Mouse (Mus musculus) ZHBTc4 (cell line): ENCODE results near the gene Cebpa.

Source experiments
- DNase-seq: peaks from one replicate; pipeline ENCODE4 v3.0.0-alpha.2; 2011; ENCODE audit warnings: low read depth, low spot score

Gene Cebpa

DNA sequence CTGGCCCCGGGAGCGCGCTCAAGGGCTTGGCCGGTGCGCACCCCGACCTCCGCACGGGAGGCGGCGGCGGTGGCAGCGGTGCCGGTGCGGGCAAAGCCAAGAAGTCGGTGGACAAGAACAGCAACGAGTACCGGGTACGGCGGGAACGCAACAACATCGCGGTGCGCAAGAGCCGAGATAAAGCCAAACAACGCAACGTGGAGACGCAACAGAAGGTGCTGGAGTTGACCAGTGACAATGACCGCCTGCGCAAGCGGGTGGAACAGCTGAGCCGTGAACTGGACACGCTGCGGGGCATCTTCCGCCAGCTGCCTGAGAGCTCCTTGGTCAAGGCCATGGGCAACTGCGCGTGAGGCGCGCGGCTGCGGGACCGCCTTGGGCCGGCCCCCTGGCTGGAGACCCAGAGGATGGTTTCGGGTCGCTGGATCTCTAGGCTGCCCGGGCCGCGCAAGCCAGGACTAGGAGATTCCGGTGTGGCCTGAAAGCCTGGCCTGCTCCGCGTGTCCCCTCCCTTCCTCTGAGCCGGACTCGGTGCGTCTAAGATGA is 1.1 kb downstream of the Cebpa start:
- DNase-seq: peak; percentile 52

DNA sequence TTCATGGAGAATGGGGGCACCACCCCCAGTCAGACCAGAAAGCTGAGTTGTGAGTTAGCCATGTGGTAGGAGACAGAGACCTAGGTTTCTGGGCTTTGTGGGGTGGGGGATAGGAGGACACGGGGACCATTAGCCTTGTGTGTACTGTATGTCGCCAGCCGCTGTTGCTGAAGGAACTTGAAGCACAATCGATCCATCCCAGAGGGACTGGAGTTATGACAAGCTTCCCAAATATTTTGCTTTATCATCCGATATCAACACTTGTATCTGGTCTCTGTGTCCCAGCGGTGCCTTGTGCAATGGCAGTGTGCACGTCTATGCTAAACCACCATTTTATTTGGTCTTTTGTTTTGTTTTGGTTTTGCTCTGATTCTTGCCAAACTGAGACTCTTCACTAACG is 2.1 kb downstream of the Cebpa start:
- no peak for DNase-seq

DNA sequence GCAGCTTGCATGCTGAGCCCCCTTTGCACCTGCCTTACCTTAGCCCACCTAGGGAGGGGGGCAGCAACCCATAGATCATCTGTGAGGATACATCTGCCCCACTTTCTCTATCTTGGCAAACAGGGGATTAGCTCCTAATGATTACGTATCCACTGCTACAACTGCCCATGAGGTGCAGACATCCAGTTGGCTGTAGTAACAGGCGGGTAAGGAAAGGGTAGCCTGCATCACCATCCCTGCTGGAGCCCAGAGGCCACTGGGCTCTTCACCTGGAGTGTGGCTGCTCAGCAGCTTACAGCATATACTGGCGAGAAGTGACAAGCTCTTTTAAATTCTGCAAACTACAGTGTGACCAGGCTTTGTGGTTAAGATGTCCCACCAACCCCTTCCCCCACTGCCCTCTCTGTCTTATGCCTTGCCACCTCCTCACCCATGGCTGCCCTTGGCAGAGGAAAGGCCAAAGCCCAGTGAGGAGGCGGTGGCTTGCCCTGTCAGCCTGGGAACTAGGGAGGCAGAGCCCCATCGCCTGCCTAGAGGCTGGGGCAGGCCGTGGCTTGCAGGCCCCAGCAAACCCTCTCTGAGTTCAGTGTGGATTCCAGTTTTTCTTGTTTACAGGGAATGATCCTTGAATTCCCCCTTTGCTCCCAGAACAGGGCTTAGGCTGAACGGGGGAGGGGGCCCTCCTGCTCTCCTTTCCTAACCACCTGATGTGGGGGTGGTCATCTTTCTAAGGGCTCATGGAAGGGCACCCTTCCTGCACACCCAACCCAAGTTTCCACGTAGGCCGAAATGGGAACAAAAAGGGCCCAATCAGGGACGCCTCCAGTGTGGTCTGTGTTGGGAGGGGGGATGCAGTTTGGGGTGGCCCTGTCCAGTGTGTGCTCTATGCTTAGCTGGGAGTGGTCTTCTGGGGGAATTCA is 3.6 kb downstream of the Cebpa start:
- no peak for DNase-seq

DNA sequence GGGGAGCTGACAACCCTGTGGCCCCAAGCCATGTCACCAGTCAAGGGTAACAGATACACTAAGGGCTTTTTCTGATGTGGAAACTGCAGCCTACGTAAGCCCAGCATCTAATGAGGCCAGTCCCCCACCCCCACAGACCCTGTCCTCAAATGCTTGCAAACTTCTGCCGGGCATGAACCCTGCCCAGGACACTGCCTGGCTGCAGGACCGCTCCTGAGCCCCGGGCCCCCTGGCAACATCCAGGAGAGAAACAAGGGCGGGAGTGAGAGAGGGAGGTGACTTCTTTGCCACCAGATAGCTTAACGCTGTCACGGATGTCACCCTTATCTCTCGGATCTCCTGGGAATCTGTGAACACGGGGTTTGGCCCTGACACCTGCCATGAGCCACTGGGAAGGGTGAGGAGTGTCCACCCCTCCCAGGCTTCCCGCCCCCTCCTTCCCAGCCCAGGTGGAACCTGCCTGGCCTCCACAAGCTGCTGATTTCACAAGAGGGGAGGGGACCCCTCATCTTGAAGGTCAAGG is 4.4 kb downstream of the Cebpa start:
- DNase-seq: no peak

DNA sequence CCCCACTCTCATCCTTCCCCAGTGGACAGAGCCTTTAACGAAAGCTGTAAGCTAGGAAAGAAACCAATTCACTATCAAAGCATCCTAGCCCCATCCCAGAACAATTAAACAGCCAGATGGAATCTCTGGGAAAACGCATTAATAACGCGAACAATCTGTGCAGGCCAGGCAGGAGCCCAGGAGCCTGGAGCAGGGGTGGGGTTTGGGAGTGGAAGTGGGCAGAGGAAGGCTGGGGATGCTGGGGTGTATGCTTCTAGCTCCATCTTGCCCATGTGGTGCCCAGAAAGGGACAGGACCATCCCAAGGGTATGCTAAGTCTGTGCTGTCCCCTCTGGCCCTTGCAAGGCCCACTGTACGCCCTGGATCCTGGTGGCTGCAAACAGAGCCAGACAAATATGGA is 5.1 kb downstream of the Cebpa start:
- DNase-seq: no peak

DNA sequence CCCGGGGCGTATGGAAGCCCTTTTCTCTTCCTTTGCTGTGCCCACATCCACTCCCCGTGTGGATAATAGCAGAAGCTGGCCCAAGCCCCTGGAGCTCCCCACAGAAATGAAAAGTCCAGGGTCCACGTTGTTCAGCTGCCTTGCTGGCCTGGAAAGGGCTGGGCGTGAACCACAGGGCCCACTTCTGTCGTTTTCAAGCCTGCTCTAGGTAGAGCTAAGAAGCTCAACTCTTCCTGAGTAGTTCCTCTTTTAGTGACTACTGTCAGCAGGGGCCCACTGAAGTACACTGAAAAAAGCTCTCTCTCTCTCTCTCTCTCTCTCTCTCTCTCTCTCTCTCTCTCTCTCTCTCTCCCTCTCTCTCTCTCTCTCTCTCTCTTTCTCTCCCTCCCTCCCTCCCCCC is 5.7 kb downstream of the Cebpa start:
- DNase-seq: no peak

DNA sequence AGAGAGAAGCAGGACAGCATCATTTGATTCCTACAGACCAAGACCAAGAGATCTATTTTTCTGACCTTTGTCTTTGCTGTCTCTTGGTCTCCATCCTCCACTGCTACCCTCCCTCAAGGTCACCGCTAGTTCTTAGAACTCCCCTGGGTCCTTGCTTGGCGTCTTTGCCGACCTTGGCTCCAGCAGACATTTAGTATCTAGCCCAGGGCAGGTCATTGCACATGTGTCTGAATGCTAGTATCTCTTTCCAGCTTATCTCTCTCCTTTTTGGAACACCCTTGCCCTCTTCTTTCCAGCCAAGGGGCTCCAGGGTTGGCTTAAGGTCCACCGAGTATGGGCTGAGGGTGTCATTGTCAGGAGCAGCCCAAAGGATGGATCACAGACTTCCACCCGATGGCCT is 6.9 kb downstream of the Cebpa start:
- DNase-seq: no peak

DNA sequence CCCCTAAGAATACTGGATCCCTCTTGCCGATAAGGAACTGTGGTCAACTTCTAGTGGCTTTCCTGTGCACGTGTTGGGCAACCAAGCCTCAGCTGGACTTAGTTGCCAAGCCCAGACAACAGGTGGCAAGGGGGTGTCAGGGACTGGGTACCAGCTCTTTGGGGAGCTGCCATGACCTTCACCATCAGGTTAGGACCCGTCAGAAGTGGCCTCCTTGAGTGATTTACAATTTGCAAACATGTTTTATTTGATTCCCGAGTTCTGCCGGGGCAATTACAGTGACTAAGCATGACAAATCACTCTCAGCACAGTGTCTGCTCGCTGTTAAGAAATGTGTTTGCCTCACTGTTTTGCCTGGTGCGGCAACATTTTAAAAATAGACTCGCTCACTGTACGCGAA is 7.9 kb downstream of the Cebpa start:
- DNase-seq: no peak

DNA sequence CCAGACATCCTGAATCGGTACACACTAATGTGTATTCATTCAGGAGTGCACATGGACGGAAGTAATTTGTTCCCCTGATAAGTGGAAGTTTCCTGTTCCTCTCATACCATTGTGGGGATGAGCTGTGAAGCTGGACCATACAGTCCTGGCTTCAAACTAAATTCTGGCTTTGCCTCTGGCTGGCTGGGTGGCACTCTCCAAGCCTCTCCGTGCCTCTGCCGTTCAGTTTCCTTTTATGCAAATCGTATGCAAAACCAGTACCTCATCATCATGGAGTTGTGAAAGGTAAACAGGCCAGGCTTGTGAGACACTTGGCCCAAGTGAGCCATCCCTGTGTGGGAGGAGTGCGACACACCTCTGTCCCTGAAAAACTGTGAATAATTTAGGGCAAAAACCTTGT is 8.6 kb downstream of the Cebpa start:
- DNase-seq: no peak

DNA sequence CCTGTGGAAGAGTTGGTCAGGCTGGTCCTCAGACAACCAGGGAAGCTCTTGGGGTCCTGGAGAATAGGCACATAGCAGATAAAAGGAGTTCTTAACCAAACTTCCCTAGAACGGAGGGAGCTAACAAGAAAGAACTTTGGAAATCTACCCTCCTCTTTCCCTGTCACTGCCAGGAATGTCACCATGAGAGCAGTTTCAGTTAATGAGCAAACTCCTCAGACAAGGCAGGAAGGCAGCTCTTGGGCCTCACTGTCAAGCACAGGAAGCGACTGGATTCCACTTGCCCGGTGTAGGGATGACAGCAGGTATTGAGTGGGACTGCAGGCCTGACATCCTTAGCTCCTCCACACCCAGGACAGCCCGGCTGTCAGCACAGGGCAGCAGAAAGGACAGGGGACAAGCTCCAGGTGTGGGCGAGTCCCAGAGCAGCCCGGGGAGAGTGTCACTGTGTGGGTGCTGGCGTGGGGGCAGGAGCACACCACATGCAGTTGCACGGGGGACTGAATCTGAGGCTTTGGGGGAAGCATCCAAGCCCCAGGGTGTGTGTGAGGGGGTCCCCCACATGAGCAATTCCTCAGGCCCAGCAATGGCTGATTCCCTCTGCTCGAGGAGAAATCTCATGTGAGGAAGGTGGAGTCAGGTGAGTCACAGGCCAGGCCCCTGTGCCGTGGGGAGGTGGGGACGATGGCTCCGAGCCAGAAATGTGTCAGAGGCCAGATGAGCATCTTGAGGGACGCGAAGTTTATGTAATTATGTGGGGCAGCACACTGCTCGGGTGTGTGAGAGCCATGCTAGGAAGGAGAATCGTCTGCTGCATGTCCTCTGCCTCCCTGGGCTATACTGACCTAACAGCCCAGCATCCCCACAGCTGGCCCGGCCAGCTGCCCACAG is 9.8 kb downstream of the Cebpa start:
- no peak for DNase-seq

DNA sequence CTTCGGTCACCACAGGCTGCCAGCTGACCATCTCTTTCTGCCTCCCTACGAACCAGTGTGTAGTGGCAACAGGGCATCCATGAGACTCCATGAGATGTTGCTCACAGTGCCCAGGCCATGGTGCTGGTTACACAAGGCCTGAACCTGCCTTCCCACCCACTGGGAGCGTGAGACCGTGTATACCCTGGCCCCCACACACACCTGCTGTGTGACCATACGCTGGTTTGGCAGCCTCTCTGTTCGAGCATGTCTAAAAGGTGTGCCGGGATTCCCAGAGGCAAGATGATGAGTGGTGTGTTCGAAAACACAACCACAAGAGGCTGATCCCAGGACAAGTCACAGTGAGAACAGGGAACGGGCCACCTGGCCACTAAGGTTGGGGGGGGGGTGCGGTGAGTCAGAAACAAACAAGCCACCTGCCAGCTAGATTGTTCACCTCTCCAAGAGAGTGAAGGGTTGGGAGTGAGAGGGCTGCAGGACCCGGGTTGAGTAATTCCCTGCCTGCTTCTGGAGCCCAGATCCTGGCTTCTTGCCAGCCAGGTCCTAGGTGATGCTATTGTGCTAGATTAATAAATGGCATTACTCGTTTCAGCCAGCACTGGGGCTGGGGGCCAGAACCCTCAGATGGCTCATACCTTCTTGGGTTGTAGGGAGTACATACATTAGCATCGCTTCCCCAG is 11.1 kb downstream of the Cebpa start:
- DNase-seq: no peak

DNA sequence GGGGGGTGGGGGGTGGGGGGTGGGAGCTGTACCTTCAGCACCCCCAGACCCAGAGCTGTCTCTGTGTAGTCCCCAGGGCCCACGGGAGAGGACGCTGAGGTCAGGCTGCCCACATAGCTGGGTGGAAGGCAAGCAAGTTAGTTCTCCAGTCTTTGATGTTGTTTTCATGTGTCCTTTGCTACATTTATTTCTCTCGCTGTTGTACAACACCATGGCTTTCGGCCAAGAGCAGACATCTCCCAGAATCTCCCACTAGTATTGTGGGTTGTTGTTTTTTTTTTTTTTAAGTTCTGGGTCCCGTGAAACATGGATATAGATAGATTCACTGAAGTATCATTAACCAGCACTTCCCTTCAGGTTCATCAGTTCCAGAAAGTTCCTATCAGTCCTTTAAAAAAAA is 11.8 kb downstream of the Cebpa start:
- DNase-seq: no peak

DNA sequence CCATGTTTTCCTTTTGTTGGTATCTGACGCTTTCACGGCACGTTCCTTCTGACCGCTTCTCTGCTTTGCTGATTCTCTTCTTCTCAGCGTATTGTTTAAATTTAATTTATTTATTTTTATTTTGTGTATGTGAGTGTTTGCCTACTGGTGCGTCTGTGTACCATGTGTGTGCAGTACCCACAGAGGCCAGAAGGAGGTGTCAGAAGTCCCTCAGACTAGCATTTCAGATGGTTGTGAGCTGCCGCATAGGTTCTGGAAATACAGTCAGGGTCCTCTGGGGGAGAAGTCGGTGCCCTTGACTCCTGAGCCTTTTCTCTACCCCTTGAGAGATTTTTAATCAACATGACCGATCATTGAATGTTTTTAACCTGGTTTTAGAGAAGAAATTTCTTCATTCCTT is 12.5 kb downstream of the Cebpa start:
- DNase-seq: peak; percentile 63

DNA sequence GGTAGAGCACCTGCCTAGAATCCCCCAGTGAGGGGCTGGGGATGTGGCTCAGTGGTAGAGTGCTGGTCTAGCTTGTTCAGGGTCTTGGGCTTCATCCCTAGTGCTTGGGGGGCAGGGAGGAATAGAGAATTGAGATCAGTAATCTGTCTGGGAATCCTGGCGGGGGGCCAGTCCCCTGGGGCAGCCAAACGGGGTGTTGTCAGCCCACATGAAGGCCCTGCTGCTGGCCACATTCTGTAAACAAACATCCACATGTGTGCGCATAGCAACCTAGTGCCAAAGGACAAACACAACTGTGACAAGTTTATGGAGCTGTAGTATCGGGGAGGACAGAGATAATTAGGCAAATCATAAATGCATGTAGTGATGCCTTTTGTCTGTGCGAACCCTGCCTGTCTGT is 15.5 kb downstream of the Cebpa start:
- no peak for DNase-seq

DNA sequence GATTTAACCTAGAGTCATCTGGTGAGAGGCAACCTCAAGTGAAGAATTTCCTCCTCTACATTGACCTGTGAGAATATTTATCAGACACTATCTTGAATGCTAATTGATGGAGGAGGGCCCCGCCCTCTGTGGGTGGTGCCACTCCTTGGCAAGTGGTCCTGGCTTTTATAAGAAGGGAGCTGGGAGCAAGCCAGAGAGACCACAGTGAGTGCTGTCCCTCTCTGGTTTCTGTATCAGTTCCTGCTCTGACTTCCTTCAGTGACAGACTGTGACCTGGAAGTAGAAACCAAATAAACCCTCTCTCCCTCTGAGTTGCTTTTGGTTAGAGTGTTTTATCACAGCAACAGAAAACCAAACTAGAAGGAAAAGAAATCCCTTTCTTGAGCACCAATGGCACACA is 18.4 kb downstream of the Cebpa start:
- DNase-seq: no peak

DNA sequence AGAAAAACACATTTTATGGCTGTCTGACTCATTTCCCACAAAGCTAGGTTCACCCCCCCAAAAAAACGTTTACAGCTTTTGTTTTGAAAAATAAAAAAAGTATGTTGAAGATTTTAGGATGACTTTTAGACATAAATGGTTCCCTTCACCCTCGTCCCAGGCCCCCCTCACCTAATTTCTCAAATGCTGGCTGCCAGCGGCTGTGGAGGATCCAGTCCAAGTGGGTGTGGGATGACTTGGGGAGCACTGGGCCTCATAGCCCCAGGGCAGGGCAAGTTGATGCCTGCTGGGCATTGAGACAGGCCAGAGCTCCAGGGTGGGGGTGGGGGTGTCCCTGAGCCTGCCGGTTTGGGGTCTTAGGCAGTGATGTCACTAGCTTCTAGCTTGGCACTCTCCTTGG is 19.4 kb downstream of the Cebpa start:
- no peak for DNase-seq

DNA sequence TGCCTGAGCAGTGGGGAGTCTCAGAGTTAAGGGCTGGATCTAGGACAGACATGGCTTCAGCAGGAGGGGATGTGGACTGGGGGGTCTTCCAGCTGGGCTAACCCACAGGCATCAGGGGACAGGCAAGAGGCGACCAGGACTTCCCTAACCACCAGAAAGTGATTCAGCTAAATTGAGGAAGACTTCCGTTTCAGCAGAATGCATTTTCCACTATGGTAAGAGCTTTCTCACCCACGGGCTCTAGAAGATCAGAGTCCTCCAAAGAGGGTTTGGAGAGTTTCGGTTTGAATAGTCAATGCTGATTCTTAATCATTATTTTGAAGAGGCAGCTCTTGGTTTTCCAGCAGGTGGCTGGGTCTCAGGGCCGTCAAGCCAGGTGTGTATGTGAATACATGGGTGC is 20.8 kb downstream of the Cebpa start:
- DNase-seq: no peak

DNA sequence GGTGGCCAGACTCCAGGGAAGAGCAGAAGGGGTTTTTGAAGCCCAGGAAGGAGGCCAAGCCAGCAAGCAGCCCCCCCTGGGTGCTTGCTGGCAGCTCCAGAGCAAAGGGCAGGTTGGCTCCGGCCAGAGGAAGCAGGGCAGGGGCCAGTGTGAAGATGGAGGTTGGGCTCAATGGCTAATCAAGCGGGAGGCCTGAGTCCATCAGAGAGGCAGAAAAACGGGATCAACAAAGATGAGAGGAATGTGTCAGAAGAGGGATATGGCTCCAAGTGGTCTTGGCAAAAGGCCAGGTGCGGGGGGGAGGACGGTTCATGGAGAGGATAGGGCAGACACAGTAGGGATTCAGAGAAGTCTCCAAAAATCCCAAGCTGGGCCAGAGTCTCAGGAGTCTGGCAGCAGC is 22.4 kb downstream of the Cebpa start:
- DNase-seq: no peak

DNA sequence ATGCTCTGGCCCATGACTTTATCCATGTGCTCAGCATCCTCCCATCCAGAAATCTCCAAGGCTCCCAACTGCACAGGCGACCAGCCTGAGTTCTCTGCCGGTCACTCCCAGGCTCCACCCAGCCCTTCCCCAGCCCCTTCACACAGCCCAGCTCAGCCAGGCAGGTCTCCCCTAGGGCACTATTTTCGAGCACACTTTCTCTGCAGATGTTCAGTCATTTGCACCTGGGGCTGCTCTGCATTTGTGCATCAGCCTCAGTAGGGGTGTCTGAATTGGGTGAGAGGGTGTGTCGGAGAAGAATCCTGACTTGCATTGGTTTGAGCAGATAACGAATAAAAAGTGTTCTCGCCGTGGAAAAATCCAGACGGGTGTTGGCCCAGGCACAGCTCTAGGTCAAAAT is 23.4 kb downstream of the Cebpa start:
- peak; percentile 65 for DNase-seq

DNA sequence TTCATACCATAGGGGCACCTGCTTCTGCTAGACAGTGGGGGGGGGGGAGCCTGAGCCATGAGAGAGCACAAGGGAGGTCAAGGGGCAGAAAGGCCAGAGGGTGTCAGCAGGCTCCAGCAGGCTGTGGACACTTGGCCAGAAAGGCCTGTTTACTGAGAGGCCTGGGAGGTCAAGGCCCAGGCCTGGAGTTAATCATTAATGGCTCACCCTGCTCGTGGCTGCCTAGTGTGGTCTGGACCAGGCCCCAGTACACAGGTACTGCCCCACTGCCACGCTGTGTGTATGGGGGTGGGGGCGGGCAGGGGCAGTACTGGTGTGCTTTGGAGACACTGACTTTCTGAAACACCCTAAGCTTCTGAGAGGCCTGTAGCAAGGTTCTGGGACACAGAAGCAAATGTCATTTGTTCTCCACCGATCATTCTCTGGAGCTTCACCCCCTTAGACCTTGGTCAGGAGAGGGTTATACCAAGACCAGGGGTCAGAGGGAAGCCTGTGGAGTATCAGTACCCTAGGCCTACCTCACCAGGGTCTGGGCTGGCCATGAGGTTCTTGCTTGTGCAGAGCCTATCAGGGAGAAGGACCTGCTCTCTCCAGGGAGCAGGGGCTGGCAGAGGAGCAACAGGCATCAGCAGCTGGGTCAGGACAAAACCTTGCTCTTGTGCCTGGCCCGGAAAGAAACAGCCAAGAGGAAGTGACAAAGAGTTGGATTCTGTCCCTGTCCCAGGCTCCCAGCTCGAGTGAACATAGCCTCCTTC is 24.9 kb downstream of the Cebpa start:
- no peak for DNase-seq

DNA sequence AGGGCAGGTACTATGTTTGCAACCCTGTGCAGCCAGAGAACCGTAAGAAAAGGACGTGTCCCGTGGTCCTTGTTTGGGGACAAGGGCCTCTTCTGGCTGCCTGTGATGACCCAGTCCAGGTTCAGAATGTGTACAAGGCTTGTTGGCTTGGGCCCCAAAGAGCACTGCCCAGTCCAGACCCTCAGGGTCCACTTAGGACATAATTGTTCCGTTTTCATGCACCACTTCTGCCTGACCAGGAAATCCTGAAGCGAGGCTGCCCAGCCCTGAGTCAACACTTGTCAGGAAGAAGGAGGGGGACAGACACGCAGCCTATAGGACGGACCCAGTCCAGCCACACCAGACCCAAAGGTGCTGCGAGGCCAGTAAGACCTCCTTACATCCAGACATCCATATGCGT is 26.0 kb downstream of the Cebpa start:
- no peak for DNase-seq
